Mouse (Mus musculus) gonadal fat pad, adult 2 months (tissue): ENCODE data around the gene Pik3cd. TPM values are rescaled to one million over a fixed set of nuclear protein-coding genes. Genes with fewer than 3 reads are reported as not detected.
"Not testable (repeated sequence)": the region's sequence is repeated elsewhere in the genome, so short reads cannot be mapped to it uniquely, and the experiment has no call there.

ENCODE experiments used
- DNase-seq: peaks from one replicate; pipeline ENCODE4 v3.0.0-alpha.2; 2012; ENCODE audit warnings: low read depth
- polyA plus RNA-seq: library from polyadenylated mRNA; depleted of rRNA; stranded (reverse); fragments of >200 nt; gene quantifications from 2 replicates; pipeline ENCODE4 v1.2.3, GENCODE M21; 2012

The Pik3cd gene
- polyA plus RNA-seq, 1 experiment, result 6.2 TPM

DNA sequence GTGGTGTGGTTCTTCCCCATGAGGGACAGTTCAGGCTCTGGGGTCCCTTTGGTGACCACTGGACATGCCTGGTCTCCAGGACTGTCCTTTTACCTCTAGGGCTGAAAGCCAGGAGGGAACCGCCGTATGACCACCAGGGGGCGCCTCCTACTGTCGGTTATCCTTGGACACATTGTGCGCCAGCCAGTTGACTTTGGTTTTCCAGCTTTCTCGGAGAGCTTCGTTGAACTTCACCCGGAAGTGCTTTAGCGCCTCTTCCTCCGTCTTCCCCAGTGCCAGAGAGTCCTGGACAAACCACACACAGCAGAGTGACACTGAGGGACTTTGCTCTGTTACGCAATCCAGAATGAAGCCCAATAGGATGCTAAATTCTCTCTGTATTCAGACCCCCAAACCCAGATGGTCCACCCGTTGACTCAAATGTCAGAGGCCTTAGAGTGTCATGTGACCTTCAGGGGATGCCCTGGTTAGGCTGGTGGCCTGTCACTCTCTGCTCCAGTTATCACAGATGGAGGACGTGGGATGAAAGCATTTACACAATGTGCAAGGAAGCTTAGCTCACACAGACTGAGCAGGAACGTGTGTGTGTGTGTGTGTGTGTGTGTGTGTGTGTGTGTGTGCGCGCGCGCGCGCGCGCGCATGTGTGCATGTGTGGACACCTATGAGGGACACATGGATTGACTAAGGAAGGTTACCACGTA, 51.7 kb downstream of the Pik3cd start:
- DNase-seq, result no peak

DNA sequence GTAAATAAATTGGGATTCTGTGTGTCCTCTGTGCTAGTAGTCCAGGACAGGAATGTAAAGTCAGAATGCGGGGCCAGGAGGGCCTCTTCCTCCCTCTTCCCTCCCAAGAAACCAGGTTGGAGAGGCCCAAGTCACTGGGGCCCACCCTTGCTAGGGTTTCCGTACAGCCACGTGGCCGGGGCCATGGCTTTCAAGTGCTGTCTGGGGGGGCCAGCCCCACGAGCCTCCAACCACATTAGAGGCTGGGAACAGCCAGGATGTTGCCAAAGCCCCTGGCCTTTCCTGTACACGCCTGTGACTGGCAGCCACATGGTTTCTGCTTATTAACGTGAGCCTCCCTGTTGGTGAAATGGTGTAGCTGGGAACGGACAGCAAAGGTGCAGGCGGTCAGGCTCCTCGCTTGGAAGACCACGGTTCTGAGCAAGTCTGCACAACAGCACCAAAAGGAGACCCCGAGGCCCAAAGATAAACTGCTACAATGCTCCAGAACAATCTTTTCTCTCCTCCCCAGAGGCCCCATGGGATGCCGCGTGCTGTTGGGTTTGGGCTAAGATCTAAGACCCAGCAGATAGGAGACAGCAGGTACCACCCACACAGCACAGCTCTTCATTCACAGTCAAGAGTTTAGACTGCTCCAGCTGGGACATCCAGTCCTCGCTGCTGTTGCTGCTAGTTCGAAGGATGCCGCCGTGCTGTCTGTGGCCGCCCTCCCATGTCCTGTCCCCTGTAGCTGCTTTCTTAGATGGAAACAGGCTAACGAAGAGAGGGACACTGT, 54.2 kb downstream of the Pik3cd start:
- DNase-seq, result no peak

DNA sequence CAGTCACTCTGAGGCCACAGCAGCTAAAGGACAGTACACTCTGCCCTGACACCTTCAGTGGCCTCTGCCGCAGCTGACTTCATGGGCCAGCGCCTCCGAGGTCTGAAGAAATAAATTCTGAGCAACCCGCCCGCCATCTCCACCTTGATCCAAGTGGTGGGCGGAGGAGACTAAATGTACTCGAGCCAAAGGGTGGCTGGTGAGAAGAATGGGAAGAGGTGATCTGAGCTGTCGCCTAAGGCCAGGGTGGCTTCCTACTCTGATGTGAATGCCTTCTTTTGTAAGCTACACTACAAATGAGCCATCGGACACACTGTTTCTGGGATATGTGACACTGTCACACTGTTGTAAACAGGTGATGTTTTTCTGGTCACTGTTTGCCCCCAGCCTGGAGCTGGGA, 56.6 kb downstream of the Pik3cd start:
- DNase-seq, result peak; percentile 71

DNA sequence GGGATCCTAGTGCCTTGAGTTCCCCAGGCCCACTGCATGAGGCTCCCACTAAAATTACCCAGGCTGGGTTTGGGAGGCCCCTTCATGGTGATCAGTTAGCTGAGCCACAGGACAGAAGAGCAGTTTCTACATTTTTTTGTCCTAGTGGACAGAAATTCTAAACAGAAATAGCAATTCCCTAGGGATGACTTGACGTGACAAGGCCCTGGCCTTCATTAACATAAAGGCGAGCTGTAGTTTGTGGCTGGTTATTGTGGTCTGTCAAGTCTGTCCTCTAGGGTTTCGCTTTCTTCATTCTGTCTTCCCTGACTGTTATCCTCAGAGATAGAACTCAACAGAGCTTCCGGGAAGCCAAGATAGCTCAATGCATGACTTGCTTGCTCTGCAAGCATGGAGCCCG, 60.4 kb downstream of the Pik3cd start:
- no peak for DNase-seq

DNA sequence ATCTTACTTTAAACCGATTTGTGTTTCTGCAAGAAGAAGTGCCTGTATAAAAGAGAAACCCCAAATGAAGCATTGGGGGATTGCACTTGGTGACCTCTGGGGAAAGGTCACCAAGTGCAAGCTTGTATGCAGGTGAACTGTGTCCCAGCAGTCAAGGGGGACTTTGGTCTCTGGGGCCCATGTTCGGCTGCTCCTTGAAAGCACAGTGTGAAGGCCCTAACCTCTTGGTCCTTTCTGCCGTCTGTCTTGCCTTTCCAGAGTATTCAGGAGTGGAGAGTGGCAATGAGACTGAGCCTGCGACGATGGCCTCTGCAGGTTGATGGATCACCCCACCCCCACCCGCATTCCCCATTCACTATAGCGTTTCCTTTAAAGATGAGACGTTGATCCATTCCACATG, 61.0 kb downstream of the Pik3cd start:
- no peak for DNase-seq

DNA sequence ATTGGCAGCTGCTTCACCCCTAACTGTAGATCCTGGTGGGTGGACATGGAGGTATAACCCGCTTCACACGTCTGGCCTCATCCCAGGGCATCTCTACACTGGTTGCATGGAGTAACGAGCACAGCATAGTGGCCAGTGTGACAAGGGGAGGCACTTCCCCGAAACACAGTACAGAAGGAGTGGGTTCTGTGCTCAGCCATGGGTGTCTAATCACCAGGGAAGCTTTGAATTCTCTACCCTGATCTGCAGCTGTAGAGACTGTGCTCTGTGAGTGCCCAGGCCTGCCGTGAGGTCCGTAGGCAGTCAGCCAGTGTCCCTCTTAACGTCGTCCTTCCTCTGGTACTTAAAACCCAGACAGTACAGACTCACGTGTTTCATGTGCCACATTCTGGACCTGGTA, 61.5 kb downstream of the Pik3cd start:
- DNase-seq, result no peak

DNA sequence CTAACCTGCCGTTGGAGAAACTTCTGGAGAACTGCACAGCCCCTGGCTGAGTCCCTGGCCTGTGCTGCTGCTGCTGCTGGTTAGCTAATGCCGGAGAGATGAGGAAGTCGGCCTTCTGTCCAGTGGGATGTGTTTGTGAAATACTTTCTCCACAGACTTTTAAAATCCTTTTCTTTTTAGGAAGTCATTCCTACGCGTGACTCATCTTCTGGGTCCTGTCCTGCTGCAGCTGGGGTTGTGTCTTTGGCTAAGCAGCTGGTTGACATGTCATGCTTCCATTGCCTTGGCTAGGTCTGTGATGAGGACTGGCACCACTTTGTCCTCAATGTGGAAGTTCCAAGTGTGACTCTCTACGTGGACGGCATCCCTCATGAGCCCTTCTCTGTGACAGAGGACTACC, 64.4 kb downstream of the Pik3cd start:
- no peak for DNase-seq

DNA sequence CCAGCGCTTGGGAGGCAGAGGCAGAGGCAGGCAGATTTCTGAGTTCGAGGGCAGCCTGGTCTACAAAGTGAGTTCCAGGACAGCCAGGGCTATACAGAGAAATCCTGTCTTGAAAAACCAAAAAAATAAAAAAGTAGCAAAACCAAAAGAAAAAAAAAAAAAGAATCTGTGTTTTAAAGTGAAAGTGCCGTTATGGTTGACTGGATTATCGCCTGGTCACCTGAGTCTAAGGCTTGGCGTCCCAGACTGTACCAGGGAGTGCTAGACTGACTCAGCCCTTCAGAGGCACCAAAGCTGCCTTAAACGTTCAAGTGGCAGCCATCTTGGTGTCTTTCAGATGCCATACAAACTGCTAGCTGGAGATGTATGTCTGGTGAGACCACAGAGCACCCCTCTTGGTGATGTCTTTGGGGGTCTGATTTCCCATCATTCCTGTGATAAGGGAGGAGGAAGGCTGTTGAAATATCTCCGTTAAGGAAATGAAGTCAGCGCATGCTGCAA, 66.4 kb downstream of the Pik3cd start:
- DNase-seq, result no peak

DNA sequence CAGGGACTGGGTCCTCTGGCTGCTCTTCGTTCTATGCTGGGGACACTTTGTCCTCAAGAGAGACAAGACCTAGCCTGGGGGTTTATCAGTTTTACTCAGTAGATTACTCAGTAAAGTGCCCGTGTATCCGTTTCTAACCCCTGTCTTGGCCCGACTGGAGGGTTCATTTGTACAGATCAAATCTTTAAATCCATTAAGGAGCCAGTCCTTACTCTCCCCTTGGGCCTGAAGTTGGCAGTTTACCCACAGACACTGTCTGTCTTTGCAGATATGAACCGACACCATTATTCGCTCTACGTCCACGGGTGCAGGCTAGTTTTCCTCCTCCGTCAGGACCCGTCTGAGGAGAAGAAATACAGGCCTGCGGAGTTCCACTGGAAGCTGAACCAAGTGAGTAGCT, 67.4 kb downstream of the Pik3cd start:
- no peak for DNase-seq

DNA sequence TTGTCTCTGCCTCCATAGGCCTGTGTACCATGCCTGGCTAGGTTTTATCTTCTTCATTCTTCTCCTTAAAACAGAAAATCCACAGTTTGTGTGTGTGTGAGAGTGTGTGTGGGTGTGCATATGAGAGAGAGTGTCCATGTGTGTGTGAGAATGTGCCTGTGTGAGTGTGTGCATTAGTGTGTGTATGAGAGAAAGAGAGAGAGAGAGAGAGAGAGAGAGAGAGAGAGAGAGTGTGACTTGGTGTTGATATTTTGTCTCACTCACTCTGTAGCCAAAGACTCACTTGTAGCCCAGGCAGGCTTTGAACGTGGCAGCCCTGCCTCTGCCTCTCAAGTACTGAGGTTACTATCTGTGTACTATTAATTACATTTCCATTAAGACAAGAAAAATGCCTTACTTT, 68.2 kb downstream of the Pik3cd start:
- no peak for DNase-seq

DNA sequence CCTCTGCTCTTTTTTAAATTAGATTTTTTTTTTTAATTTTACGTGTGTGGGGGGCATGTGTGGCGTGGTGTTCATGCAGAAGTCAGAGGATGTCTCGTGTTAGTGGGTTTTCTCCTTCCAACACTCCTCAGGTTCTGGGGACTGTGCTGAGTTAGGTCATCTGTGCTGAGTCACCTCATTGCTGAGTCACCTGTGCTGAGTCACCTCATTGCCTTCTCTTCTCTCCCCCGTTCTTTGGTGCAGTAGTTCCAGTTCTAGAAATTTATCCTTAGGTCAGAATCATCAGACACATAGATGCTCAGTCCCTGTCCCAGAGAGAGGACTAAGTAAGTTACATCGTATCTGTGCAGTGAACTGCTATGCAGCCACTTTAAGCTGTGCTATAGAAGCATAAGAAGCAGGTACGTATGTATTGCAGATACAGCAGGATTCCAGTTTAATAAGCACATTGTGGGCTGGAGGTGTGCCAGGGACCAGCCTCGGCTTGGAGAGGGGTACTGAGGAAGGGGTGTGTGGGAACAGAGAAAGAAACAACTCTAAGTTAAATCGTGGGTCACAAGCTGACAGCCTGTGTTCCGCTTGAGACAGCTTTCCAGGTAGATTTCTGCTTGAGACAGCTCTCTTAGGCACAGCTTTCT, 69.6 kb downstream of the Pik3cd start:
- DNase-seq, result no peak

DNA sequence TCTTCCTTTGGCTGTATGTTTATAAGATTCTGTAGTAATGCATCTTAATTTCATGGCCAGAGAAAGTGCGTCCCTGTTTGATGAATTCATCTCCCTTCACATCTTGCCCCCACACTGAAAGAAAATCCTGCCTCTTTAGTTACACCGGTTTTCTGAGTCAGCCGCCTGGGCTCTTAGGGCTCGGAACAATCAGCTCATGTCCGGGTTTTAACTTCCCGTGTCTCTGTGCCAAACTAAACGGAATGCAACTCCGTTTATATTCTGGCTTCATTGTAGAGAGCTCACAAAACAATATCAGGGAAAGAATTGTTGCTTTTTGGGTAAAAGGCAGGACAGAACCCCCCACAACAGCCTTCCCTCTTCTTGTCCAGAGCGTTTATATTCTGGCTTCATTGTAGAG, 73.6 kb downstream of the Pik3cd start:
- no peak for DNase-seq

DNA sequence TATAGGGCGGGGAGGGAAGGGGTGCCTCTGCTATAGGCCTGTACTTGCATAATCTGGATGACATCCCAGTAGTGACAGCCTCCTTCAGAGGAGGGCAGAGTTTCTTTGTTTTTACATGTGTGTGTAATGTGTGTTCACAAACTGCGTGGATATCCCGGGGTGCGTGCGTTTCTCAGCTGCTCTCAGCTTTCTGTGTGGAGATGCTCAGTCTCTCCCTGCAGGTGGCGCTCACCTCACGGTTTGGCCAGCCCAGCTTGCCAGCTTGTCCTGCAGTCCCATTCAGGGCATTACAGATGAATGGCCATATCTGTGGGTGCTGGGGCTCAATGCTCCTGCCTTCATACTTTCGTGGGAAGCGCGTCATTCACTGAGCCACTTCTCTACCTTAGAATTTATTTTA, 74.0 kb downstream of the Pik3cd start:
- no peak for DNase-seq

DNA sequence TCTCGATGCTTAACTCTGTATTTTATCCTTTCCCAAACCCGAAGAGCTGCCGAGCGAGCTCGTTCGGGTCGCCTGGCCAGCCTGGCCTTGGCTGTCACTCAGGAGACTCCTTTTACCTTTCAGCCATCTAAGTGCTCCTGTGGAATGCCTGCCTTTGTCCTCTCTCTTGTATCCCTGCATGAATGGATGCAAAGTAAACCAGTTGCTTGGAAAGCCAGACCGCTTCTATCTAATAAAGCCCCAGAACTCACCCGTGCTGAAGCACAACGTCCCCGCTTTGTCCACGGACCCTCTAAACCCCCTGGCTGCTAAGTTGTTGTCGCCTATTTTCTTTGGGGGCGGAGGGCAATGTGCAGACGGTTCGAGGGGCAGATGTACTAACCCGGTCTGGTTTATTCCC, 75.6 kb downstream of the Pik3cd start:
- DNase-seq, result no peak

DNA sequence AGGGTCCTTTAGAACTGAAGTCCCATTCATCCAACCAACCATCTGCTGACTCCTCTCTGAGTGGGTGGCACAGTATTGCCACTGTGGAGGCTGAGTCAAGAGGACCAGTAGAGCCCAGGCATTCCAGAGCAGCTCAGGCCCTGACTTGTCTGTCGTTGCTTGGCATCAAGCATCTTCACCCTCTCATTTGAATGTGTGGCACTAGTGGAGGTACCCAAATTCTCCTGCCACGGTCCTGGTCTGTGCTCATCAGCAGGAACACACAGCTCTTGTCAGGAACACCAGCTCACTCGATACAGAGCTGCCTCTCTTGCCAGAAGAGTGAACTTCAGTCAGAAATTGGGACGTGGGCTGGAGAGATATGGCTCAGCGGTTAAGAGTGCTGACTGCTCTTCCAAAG, 78.7 kb downstream of the Pik3cd start:
- DNase-seq, result no peak

DNA sequence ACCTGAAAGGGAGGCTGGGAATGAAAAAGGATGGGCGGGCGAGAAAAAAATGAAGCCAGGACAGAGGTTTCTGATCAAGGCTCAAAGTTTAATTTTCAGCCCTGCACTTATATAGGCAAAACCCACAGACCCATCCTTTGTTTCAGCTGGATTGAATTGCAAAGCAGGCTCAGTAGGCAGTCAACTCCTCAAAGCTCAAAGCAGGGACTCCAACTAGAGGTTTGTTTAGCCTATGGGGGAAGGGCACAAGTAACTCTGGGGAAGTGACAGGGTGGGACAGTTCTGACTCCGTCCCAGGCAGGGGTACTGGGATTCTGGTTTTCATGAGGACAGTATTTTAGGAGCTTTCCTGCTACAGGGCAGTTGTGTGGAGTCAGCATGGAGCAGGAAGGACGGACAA, 81.1 kb downstream of the Pik3cd start:
- DNase-seq, result no peak

DNA sequence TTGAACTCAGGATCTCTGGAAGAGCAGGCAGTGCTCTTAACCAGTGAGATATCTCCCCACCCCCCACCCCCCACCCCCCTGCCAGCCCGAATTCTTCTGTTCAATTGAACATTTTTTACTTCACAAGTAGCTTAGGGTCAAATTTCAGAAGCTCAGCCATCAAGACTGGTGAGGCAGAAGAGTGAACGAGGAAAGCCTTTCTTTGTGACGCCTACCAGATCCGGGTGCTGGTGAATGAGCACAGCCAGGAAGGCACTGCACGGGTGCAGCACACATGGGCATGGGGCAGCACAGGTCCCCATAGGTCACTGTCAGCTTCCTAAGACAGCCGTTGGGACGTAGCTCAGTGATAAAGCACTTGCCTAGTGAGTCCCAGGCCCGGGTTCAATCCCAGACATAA, 82.4 kb downstream of the Pik3cd start:
- no peak for DNase-seq

DNA sequence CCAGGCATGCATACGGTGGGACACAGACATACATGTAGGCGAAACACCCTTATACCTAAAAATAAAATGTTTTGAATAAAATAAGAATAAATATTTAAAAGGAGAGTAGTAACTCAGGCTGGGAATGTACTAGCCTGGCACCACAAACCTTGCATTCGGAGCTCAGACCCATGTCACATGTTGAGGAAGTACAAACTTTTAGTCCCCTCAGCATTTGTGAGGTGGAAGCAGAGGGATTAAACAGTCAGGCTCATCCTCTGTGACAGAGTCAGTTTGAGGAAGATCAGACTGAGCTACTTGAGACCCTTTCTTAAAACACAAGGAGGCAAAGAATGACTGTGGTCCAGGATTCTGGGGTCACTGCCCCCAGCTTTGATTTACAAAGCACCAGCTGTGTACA, 85.4 kb downstream of the Pik3cd start:
- DNase-seq, result not testable (repeated sequence)

DNA sequence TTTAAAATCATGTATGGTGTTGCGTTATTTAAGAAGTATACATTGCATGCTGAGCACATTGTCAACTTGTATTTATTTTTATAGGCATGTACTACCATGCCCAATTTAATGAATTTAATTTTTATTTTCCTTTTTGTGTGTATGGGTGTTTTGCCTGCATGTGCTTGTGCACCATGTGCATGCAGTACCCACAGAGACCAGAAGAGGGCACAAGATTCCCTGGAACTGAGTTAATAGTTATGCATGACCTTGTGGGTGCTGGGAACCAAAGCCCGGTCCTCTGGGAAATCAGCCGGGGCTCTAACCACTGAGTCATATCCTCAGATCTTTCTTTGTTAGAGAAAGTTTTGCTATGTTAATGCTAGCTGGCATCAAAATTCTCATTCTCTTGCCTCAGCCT, 87.5 kb downstream of the Pik3cd start:
- DNase-seq, result no peak

DNA sequence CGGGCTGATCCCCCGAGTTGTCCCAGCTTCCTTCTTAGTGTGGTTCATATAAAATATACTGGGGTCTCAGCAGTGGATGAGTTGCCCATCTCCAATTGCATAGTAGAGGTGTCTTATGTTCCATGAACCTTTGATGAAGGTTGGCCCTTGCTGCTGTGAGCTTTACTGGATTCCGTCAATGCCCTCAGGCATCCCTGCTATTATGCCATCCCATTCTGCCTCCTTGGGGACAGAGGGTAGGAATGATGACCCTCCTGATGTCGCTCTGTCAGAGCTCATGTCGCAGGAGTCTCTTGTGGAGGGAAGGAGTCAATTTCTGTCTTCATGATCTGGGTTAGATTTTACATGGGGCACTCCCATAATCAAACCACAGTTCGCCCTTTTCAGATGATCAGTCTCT, 88.9 kb downstream of the Pik3cd start:
- DNase-seq, result not testable (repeated sequence)

DNA sequence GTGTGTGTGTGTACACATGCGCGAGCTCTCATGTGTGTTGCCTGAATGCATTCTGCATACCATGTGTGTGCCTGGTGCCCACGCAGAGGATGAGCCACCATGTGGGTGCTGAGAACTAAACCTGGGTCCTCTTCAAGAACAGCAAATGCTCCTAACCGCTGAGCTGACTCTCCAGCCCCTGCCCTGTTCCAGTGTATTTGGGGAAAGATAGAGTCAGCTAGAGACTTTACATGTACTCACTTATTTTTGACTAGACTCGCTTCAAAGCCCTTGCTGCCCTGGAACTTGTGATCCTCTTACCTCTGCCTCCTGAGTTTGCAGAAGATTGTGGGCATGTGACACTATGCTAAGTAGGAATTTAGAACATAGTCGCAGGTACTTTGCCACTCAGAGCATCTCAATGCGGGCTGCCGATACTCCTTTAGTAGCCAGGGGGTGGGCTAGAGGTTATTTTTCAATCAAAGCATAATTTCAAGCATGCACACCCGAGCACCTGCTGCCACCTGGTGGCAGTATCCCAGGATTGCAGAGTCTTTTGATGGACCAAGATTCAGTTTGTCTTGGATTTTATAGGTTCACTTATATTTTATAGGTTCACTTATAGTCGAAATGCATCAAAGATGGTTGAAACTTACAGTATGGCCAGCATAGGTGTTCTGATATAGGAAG, 90.9 kb downstream of the Pik3cd start:
- no peak for DNase-seq

DNA sequence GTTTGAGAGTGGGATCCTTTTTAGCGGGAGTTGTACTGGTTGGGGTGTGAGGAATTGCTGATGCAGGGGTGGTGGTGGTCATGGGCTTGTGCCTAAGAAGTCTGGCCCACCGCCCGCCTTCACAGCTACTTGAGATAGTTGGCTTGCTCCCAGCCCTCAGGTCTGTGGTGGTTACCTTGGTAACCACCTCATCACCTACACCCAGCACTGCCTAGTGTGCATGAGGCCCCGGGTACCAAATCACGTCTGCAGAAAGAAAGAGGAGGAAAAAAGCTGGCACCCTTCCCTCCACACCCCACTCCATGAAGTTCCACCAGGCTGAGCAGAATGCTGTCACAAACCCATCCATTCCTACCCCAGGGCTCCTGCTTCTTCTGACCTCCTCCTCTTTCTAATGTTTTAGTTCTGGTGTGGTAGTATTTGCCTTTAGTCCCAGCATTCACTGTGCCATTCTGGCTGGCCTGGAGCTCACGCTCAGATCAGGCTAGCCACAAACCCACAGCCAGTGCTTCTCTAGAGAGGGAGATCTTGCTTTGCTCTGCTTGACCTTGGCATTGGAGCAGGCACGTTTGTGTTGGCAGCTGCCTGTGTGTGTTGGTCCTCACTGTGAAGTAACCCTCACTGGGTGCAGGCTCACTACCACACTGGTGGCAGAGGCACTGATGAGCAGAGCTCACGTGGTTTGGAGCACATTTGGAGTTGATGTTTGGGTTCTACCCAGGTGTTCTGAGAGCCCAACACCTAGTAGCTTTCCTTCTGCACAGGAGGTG, 92.9 kb downstream of the Pik3cd start:
- DNase-seq, result no peak
